Mouse (Mus musculus) heart, embryonic 16.5 days (tissue): ENCODE data around the gene Hlcs. TPM values are rescaled to one million over a fixed set of nuclear protein-coding genes. Genes with fewer than 3 reads are reported as not detected.

Experiments used
- ATAC-seq: fragments of 200-750 bp; cut with Nextera tagmentation; replicated peaks from 2 replicates; pipeline ENCODE4 v1.8.0; 2017; ENCODE audit warnings: moderate number of reproducible peaks; ENCODE audit not compliant: insufficient read depth, low FRiP score; ENCODE audit errors: extremely low read depth
- H3K27ac ChIP-seq: fragments of 300-500 bp; sonication (generic); 2 replicates; pipeline ENCODE4 v1.5.1; 2014; ENCODE audit warnings: mild to moderate bottlenecking, low read length, control low read depth, moderate library complexity
- H3K27me3 ChIP-seq: fragments of 300-500 bp; sonication (generic); 2 replicates; pipeline ENCODE4 v1.6.1; 2014; ENCODE audit warnings: low read length, mixed read lengths; ENCODE audit not compliant: control insufficient read depth, insufficient read depth
- H3K36me3 ChIP-seq: fragments of 300-500 bp; sonication (generic); 2 replicates; pipeline ENCODE4 v1.6.1; 2014; ENCODE audit not compliant: control insufficient read depth, insufficient read depth
- H3K4me1 ChIP-seq: fragments of 300-500 bp; sonication (generic); 2 replicates; pipeline ENCODE4 v1.6.1; 2014; ENCODE audit warnings: low read length, mixed read lengths; ENCODE audit not compliant: control insufficient read depth, insufficient read depth
- H3K4me2 ChIP-seq: fragments of 300-500 bp; sonication (generic); 2 replicates; pipeline ENCODE4 v1.6.1; 2014; ENCODE audit warnings: low read depth, mild to moderate bottlenecking, control low read depth, low read length
- H3K4me3 ChIP-seq: fragments of 300-500 bp; sonication (generic); 2 replicates; pipeline ENCODE4 v1.5.1; 2014; ENCODE audit warnings: mild to moderate bottlenecking, control low read depth, low read length
- H3K9ac ChIP-seq: fragments of 300-500 bp; sonication (generic); 2 replicates; pipeline ENCODE4 v1.6.1; 2014; ENCODE audit warnings: low read length, control low read depth
- H3K9me3 ChIP-seq: fragments of 300-500 bp; sonication (generic); replicated peaks from 2 replicates; pipeline ENCODE4 v1.6.1; 2016; ENCODE audit warnings: low read length; ENCODE audit not compliant: control insufficient read depth
- WGBS: fragments of 180-500 bp; shearing (Covaris S2); extraction: QIAGEN DNeasy Blood & Tissue Kit; methylation state at CpG from one replicate; pipeline ENCODE4 v1.1.7; 2014; 5-methylcytosine and 5-hydroxymethylcytosine counted together
- polyA plus RNA-seq: library from polyadenylated mRNA; unstranded; fragments of >200 nt; fragmentation: Nextera tagmentation; extraction: Ambion mirVana; gene quantifications from 2 replicates; pipeline ENCODE4 v1.2.1, GENCODE M21; 2015

The Hlcs gene
- polyA plus RNA-seq, 1 experiment from 2014 or later: 6.8 TPM

GRCm38 (mm10) chr16:94123247-94123646, 190.1 kb downstream of the Hlcs start:
- no peak for ATAC-seq
- H3K4me3 ChIP-seq: no peak overlapping the region
- H3K4me1 ChIP-seq: peaks cover 5% of the 10 kb centered on the region; the same call in 1 of the 2 replicates
- no peaks in the 10 kb centered on the region for H3K9me3 ChIP-seq
- 57% methylated on average over 11 of the region's 11 CpGs for WGBS
- no peak overlapping the region for H3K4me2 ChIP-seq
- H3K27ac ChIP-seq: no peak overlapping the region
- H3K36me3 ChIP-seq: no peaks in the 10 kb centered on the region
- peaks cover 64% of the 10 kb centered on the region for H3K27me3 ChIP-seq
- H3K9ac ChIP-seq: no peak overlapping the region

- peaks cover 58% of the 10 kb centered on the region for H3K27me3 ChIP-seq
- no peaks in the 10 kb centered on the region for H3K9me3 ChIP-seq
- H3K9ac ChIP-seq: no peak overlapping the region
- H3K27ac ChIP-seq: no peak overlapping the region
- no peak for ATAC-seq
- WGBS: 77% methylated on average over 3 of the region's 3 CpGs
- H3K4me1 ChIP-seq: peaks cover 5% of the 10 kb centered on the region; the same call in 1 of the 2 replicates
- no peaks in the 10 kb centered on the region for H3K36me3 ChIP-seq
- H3K4me2 ChIP-seq: no peak overlapping the region
- no peak overlapping the region for H3K4me3 ChIP-seq
Measured at GRCm38 (mm10) chr16:94122347-94122746, 191.0 kb downstream of the Hlcs start.

- H3K4me3 ChIP-seq: no peak overlapping the region
- ATAC-seq: no peak
- WGBS: 92% methylated on average over 1 of the region's 1 CpGs
- H3K27ac ChIP-seq: no peak overlapping the region
- no peak overlapping the region for H3K9ac ChIP-seq
- no peaks in the 10 kb centered on the region for H3K9me3 ChIP-seq
- no peaks in the 10 kb centered on the region for H3K4me1 ChIP-seq
- H3K27me3 ChIP-seq: peaks cover 28% of the 10 kb centered on the region
- H3K4me2 ChIP-seq: no peak overlapping the region
- no peaks in the 10 kb centered on the region for H3K36me3 ChIP-seq
Measured at GRCm38 (mm10) chr16:94118394-94118793, 195.0 kb downstream of the Hlcs start.

- ATAC-seq: no peak; the same call in 1 of the 2 replicates
- no peaks in the 10 kb centered on the region for H3K4me1 ChIP-seq
- peaks cover 20% of the 10 kb centered on the region for H3K27me3 ChIP-seq
- H3K4me3 ChIP-seq: no peak overlapping the region
- H3K4me2 ChIP-seq: no peak overlapping the region
- H3K9ac ChIP-seq: no peak overlapping the region
- H3K9me3 ChIP-seq: no peaks in the 10 kb centered on the region
- H3K36me3 ChIP-seq: no peaks in the 10 kb centered on the region
- WGBS: 47% methylated on average over 6 of the region's 6 CpGs
- no peak overlapping the region for H3K27ac ChIP-seq
Measured at GRCm38 (mm10) chr16:94117333-94117732, 196.0 kb downstream of the Hlcs start.

- Histone ChIP-seq H3K27ac (no peak overlapping the region), H3K9me3 (no peaks in the 10 kb centered on the region), H3K27me3 (peaks cover 13% of the 10 kb centered on the region), H3K4me2 (no peak overlapping the region), H3K9ac (no peak overlapping the region), H3K36me3 (no peaks in the 10 kb centered on the region), H3K4me1 (no peaks in the 10 kb centered on the region), H3K4me3 (no peak overlapping the region)
- ATAC-seq: no peak
- 67% methylated on average over 9 of the region's 9 CpGs for WGBS
Measured at GRCm38 (mm10) chr16:94114693-94115092, 198.7 kb downstream of the Hlcs start.

- H3K9me3 ChIP-seq: no peaks in the 10 kb centered on the region
- H3K4me2 ChIP-seq: no peak overlapping the region
- peaks cover 11% of the 10 kb centered on the region for H3K27me3 ChIP-seq
- no peak overlapping the region for H3K9ac ChIP-seq
- H3K4me1 ChIP-seq: no peaks in the 10 kb centered on the region
- H3K4me3 ChIP-seq: no peak overlapping the region
- H3K27ac ChIP-seq: no peak overlapping the region
- WGBS: 74% methylated on average over 7 of the region's 7 CpGs
- ATAC-seq: no peak
- no peaks in the 10 kb centered on the region for H3K36me3 ChIP-seq
Measured at GRCm38 (mm10) chr16:94113160-94113559, 200.2 kb downstream of the Hlcs start.

- no peak for ATAC-seq
- no peak overlapping the region for H3K4me3 ChIP-seq
- H3K4me2 ChIP-seq: no peak overlapping the region
- H3K9ac ChIP-seq: no peak overlapping the region
- H3K4me1 ChIP-seq: no peaks in the 10 kb centered on the region
- H3K36me3 ChIP-seq: no peaks in the 10 kb centered on the region
- 18% methylated on average over 12 of the region's 12 CpGs for WGBS
- H3K27ac ChIP-seq: no peak overlapping the region
- H3K9me3 ChIP-seq: no peaks in the 10 kb centered on the region
- H3K27me3 ChIP-seq: peaks cover 63% of the 10 kb centered on the region
Measured at GRCm38 (mm10) chr16:94097724-94098455, 215.5 kb downstream of the Hlcs start.

- 4% methylated on average over 14 of the region's 14 CpGs for WGBS
- no peak overlapping the region for H3K9ac ChIP-seq
- H3K36me3 ChIP-seq: no peaks in the 10 kb centered on the region
- no peak overlapping the region for H3K4me3 ChIP-seq
- H3K4me1 ChIP-seq: no peaks in the 10 kb centered on the region
- H3K9me3 ChIP-seq: no peaks in the 10 kb centered on the region
- no peak overlapping the region for H3K27ac ChIP-seq
- no peak overlapping the region for H3K4me2 ChIP-seq
- ATAC-seq: no peak
- peaks cover 77% of the 10 kb centered on the region for H3K27me3 ChIP-seq
Measured at GRCm38 (mm10) chr16:94096479-94096878, 216.9 kb downstream of the Hlcs start.

GRCm38 (mm10) chr16:94095109-94095822, 218.1 kb downstream of the Hlcs start:
- H3K4me3 ChIP-seq: no peak overlapping the region
- no peak overlapping the region for H3K4me2 ChIP-seq

More at GRCm38 (mm10) chr16:94095109-94095822, 218.1 kb downstream of the Hlcs start:
- H3K9ac ChIP-seq: no peak overlapping the region
- H3K9me3 ChIP-seq: no peaks in the 10 kb centered on the region
- no peak overlapping the region for H3K27ac ChIP-seq
- 3% methylated on average over 26 of the region's 26 CpGs for WGBS
- H3K36me3 ChIP-seq: no peaks in the 10 kb centered on the region
- H3K4me1 ChIP-seq: no peaks in the 10 kb centered on the region
- ATAC-seq: no peak
- H3K27me3 ChIP-seq: peaks cover 87% of the 10 kb centered on the region
